Mouse (Mus musculus) stomach, postnatal 0 days (tissue): ENCODE measurements around the gene Slc26a5. TPM values are rescaled to one million over a fixed set of nuclear protein-coding genes. Genes with fewer than 3 reads are reported as not detected.

Experiments
- ATAC-seq: fragments of 200-750 bp; cut with Nextera tagmentation; 2 replicates; pipeline ENCODE4 v1.8.0; 2017; ENCODE audit not compliant: low FRiP score, low TSS enrichment
- DNase-seq: peaks from one replicate; pipeline ENCODE4 v3.0.0-alpha.2; 2016; ENCODE audit warnings: low spot score
- H3K27ac ChIP-seq: fragments of 300-500 bp; sonication (generic); replicated peaks from 2 replicates; pipeline ENCODE4 v1.5.1; 2014; ENCODE audit warnings: mild to moderate bottlenecking, control low read depth
- H3K27me3 ChIP-seq: fragments of 300-500 bp; sonication (generic); 2 replicates; pipeline ENCODE4 v1.6.1; 2014; ENCODE audit warnings: low read length; ENCODE audit not compliant: control insufficient read depth, insufficient read depth
- H3K36me3 ChIP-seq: fragments of 300-500 bp; sonication (generic); 2 replicates; pipeline ENCODE4 v1.6.1; 2014; ENCODE audit warnings: low read length, mixed read lengths; ENCODE audit not compliant: control insufficient read depth, insufficient read depth
- H3K4me1 ChIP-seq: fragments of 300-500 bp; sonication (generic); replicated peaks from 2 replicates; pipeline ENCODE4 v1.6.1; 2014; ENCODE audit warnings: antibody characterized with exemption; ENCODE audit not compliant: control insufficient read depth, insufficient read depth
- H3K4me2 ChIP-seq: fragments of 300-500 bp; sonication (generic); replicated peaks from 2 replicates; pipeline ENCODE4 v1.6.1; 2014; ENCODE audit warnings: low read depth, mild to moderate bottlenecking, control low read depth, moderate library complexity
- H3K4me3 ChIP-seq: fragments of 300-500 bp; sonication (generic); 2 replicates; pipeline ENCODE4 v1.5.1; 2014; ENCODE audit warnings: low read depth, low read length, control low read depth
- H3K9ac ChIP-seq: fragments of 300-500 bp; sonication (generic); 2 replicates; pipeline ENCODE4 v1.6.1; 2014; ENCODE audit warnings: mild to moderate bottlenecking, low read length, control low read depth, mixed read lengths
- H3K9me3 ChIP-seq: fragments of 300-500 bp; sonication (generic); 2 replicates; pipeline ENCODE4 v1.6.1; 2016; ENCODE audit warnings: low read length; ENCODE audit not compliant: control insufficient read depth
- CTCF ChIP-seq: IDR thresholded peaks from 2 replicates; pipeline ENCODE4 v1.5.1; 2016; ENCODE audit warnings: antibody characterized with exemption, low read depth, mild to moderate bottlenecking, moderate library complexity
- EP300 ChIP-seq: optimal IDR thresholded peaks from 2 replicates; pipeline ENCODE3; 2016; ENCODE audit warnings: antibody characterized with exemption
- WGBS: fragments of 180-500 bp; shearing (Covaris S2); extraction: QIAGEN DNeasy Blood & Tissue Kit; methylation state at CpG from one replicate; pipeline ENCODE4 v1.1.7; 2014; 5-methylcytosine and 5-hydroxymethylcytosine counted together
- polyA plus RNA-seq: library from polyadenylated mRNA; unstranded; fragments of >200 nt; fragmentation: Nextera tagmentation; extraction: Ambion mirVana; gene quantifications from 2 replicates; pipeline ENCODE4 v1.2.1, GENCODE M21; 2015

Gene Slc26a5
- polyA plus RNA-seq, 1 experiment from 2014 or later, result not detected

DNA sequence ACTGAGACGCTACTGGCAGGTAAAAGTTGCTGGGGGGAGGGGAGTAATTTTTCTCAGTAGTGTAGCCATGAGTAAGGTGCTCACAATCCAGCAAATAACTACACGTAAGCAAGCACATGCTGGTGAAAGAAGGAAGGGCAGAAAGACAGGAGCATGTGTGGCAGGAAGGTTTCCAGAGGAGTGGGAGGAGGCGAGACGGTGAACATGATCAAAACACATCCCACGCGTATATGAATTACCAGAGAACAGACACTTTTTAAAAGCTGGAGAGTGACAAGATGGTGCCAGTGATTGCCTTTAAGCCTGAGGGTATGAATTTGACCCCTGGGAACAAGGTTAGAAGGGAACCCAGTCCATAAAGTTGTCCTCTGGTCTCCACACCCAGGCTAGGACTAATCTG lies 95.6 kb downstream of the Slc26a5 start:
- Histone ChIP-seq H3K27me3 (no peaks in the 10 kb centered on the region), H3K27ac (no peak overlapping the region), H3K4me3 (no peak overlapping the region), H3K9me3 (no peaks in the 10 kb centered on the region), H3K4me1 (no peaks in the 10 kb centered on the region), H3K9ac (no peak overlapping the region), H3K36me3 (peaks cover 27% of the 10 kb centered on the region), H3K4me2 (no peak overlapping the region)
- DNase-seq (no peak), ATAC-seq (no peak)
- TF ChIP-seq CTCF, result no peak
- no peak for TF ChIP-seq EP300
- 92% methylated on average over 6 of the region's 6 CpGs for WGBS

DNA sequence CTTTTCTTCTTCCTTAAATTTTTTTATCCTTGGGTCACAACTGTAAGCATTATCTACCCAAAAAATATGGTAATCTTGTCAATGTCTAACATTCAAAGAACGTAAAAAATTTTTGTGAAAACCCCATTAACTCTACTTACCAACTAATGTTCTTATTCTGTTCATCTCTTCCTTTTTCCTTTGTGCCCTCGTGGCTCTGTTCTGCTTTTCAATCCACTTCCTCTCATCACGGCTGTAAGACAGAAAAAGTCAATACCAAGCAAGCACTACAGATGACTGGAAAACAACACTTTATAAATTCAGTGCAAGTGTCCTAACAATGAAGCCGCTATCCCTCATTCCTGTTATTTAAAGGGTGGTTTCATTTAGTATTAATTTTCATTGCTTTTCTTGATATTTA lies 96.9 kb downstream of the Slc26a5 start:
- Histone ChIP-seq H3K4me1 (no peaks in the 10 kb centered on the region), H3K9ac (no peak overlapping the region), H3K4me2 (no peak overlapping the region), H3K9me3 (no peaks in the 10 kb centered on the region), H3K36me3 (peaks cover 30% of the 10 kb centered on the region), H3K27me3 (no peaks in the 10 kb centered on the region), H3K27ac (no peak overlapping the region), H3K4me3 (no peak overlapping the region)
- DNase-seq, result no peak
- TF ChIP-seq CTCF, result no peak
- no peak for TF ChIP-seq EP300
- ATAC-seq, result no peak
- 87% methylated on average over 4 of the region's 4 CpGs for WGBS

Other genes starting within 250 kb of the Slc26a5 start
- gene Fbxl13, start 220.0 kb downstream of the Slc26a5 start, polyA plus RNA-seq, result 0.17 and 0.28 TPM in 2 replicates
- gene Armc10, start 219.8 kb downstream of the Slc26a5 start, polyA plus RNA-seq, result 20.5 and 21.0 TPM in 2 replicates
- 3.3 and 3.7 TPM in 2 replicates for gene Napepld, start 164.2 kb downstream of the Slc26a5 start, polyA plus RNA-seq
- 53.6 and 56.7 TPM in 2 replicates for gene Pmpcb, start 128.5 kb downstream of the Slc26a5 start, polyA plus RNA-seq
- 40.3 and 43.6 TPM in 2 replicates for gene Dnajc2, start 80.4 kb downstream of the Slc26a5 start, polyA plus RNA-seq
- 126 and 127 TPM in 2 replicates for gene Psmc2, start 80.3 kb downstream of the Slc26a5 start, polyA plus RNA-seq